Mouse (Mus musculus) cortical plate, adult 2 months (tissue): ENCODE data around the gene Tmem9b.

ENCODE experiments used
- CTCF ChIP-seq: fragments of 200-500 bp; IDR thresholded peaks from 2 replicates; pipeline ENCODE4 v1.5.1; 2011; ENCODE audit warnings: mild to moderate bottlenecking, control low read depth, low read length; ENCODE audit not compliant: insufficient read depth; ENCODE audit errors: extremely low read depth
- POLR2A ChIP-seq: fragments of 200-500 bp; IDR thresholded peaks from 2 replicates; pipeline ENCODE4 v1.6.1; 2011; ENCODE audit warnings: mild to moderate bottlenecking, low read length, control low read depth; ENCODE audit not compliant: insufficient read depth; ENCODE audit errors: extremely low read depth

- TF ChIP-seq POLR2A (no peak), CTCF (no peak)
Observed at GRCm38 (mm10) chr7:109768699-109769383, 16.2 kb upstream of the Tmem9b start.
